ENCODE assay signal across 9 mouse cellular contexts in the genomic region with DNA sequence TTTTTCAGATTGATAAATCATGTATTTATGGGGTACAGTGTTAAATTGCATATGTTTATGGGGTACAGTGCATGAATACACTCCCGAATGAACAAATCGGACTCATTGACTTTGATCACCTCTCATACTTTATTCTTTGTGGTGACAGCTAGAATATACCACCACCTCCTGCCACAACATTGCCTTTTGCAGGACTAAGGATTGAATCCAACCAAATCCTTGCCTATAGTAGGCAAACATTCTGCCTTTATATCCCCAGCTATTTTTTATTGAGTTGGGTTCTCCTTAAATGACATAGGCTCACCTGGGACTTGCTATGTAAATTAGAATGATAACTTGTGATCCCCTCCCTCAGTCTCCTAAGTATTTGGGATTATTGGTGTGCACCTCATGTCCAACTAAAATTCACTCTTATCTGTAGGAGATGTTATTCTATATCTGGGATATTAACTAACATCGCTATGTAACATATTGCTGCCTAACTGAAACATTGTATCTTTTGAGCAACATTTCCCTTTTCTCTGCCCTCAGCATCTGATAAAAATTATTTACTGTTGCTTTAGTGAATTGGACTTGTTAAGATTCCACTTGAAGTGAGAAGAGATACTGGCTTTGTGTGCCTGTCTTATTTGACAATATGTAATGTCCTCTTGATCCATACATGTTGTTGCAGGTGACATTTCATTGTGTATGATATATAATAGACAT. TPM values are rescaled to one million over a fixed set of nuclear protein-coding genes. Genes with fewer than 3 reads are reported as not detected.
DNase-seq lines count a peak whose midpoint lies in the region; ATAC-seq and TF ChIP-seq lines count a peak whose summit lies in the region.
"Had no signal": no experiment of that assay in that cellular context is flagged by ENCODE, and none has a peak within 500 bp of the region (broad histone marks: within the 10 kb centered on the region; RNA-seq: fewer than 3 reads in every experiment).

No protein-coding gene starts in this region.

- H3K27ac ChIP-seq in heart, embryonic 16.5 days (ENCODE audit: low read length): peak overlapping the region; percentile 97
- H3K27ac ChIP-seq in hindbrain, embryonic 14.5 days: peak overlapping the region; percentile 97
- peak overlapping the region; percentile 94 for H3K27ac ChIP-seq in midbrain, embryonic 14.5 days (replicated peaks; ENCODE audit: low read depth, low read length)

- TF ChIP-seq CTCF in brain, embryonic 14.5 days (IDR thresholded peaks at IDR 0.05; ENCODE audit: borderline replicate concordance, extremely low read depth, insufficient read depth, insufficient read length): no peak

- H3K4me2 ChIP-seq in heart, embryonic 16.5 days (ENCODE audit: low read depth, low read length): peak overlapping the region; percentile 72
- peak overlapping the region; percentile 66 for H3K4me2 ChIP-seq in hindbrain, embryonic 14.5 days (replicated peaks)
- peak overlapping the region; percentile 62 for H3K4me2 ChIP-seq in midbrain, embryonic 14.5 days (ENCODE audit: low read length)

- H3K27me3 ChIP-seq in heart, embryonic 16.5 days (ENCODE audit: control insufficient read depth, insufficient read depth, low read length): peaks cover 15% of the 10 kb centered on the region
- peaks cover 8% of the 10 kb centered on the region; the same call in 1 of the 2 replicates for H3K27me3 ChIP-seq in hindbrain, embryonic 14.5 days (ENCODE audit: control insufficient read depth, insufficient read depth, low read length)
- no peaks in the 10 kb centered on the region for H3K27me3 ChIP-seq in midbrain, embryonic 14.5 days (ENCODE audit: control insufficient read depth, insufficient read depth, low read length)

- H3K4me3 ChIP-seq in heart, embryonic 16.5 days (ENCODE audit: low read length): peak overlapping the region; percentile 69
- H3K4me3 ChIP-seq in hindbrain, embryonic 14.5 days (replicated peaks; ENCODE audit: low read length): peak overlapping the region; percentile 57
- peak overlapping the region; percentile 57 for H3K4me3 ChIP-seq in midbrain, embryonic 14.5 days (replicated peaks; ENCODE audit: low read depth, low read length)

- H3K4me1 ChIP-seq in heart, embryonic 16.5 days (ENCODE audit: control insufficient read depth, insufficient read depth, low read length): no peaks in the 10 kb centered on the region; the same call in 1 of the 2 replicates
- H3K4me1 ChIP-seq in hindbrain, embryonic 14.5 days (replicated peaks; ENCODE audit: control insufficient read depth, insufficient read depth, low read length): peaks cover 10% of the 10 kb centered on the region
- H3K4me1 ChIP-seq in midbrain, embryonic 14.5 days (ENCODE audit: control insufficient read depth, insufficient read depth, low read length): peaks cover 4% of the 10 kb centered on the region; the same call in 1 of the 2 replicates

- H3K9me3 ChIP-seq in heart, embryonic 16.5 days (replicated peaks; ENCODE audit: control insufficient read depth, low read length): no peaks in the 10 kb centered on the region
- H3K9me3 ChIP-seq in hindbrain, embryonic 14.5 days (ENCODE audit: control insufficient read depth, low read length): no peaks in the 10 kb centered on the region
- H3K9me3 ChIP-seq in midbrain, embryonic 14.5 days (ENCODE audit: control insufficient read depth, low read length): no peaks in the 10 kb centered on the region

- TF ChIP-seq POLR2A in brain, embryonic 14.5 days (IDR thresholded peaks at IDR 0.05; ENCODE audit: borderline replicate concordance, extremely low read depth, insufficient read depth, insufficient read length, poor library complexity, severe bottlenecking): no peak

- WGBS in heart, embryonic 16.5 days: 61% methylated on average over 3 of the region's 3 CpGs
- WGBS in hindbrain, embryonic 14.5 days: 67% methylated on average over 3 of the region's 3 CpGs
- 56% methylated on average over 3 of the region's 3 CpGs for WGBS in midbrain, embryonic 14.5 days

- no peaks in the 10 kb centered on the region for H3K36me3 ChIP-seq in heart, embryonic 16.5 days (ENCODE audit: control insufficient read depth, insufficient read depth)
- no peaks in the 10 kb centered on the region for H3K36me3 ChIP-seq in hindbrain, embryonic 14.5 days (replicated peaks; ENCODE audit: control insufficient read depth, insufficient read depth)
- H3K36me3 ChIP-seq in midbrain, embryonic 14.5 days (ENCODE audit: control insufficient read depth, insufficient read depth, low read length): no peaks in the 10 kb centered on the region

- ATAC-seq in heart, embryonic 16.5 days (replicated peaks; ENCODE audit: extremely low read depth, insufficient read depth, low FRiP score): no peak
- no peak for ATAC-seq in hindbrain, embryonic 14.5 days (ENCODE audit: low FRiP score)
- ATAC-seq in midbrain, embryonic 14.5 days (ENCODE audit: low FRiP score, low TSS enrichment): no peak

- peak overlapping the region; percentile 85 for H3K9ac ChIP-seq in heart, embryonic 16.5 days (ENCODE audit: low read length)
- H3K9ac ChIP-seq in hindbrain, embryonic 14.5 days: peak overlapping the region; percentile 79
- peak overlapping the region; percentile 74 for H3K9ac ChIP-seq in midbrain, embryonic 14.5 days (replicated peaks; ENCODE audit: low read length)

- DNase-seq in heart, postnatal 4 days: no peak
- DNase-seq in brain, embryonic 14.5 days (ENCODE audit: low read depth): peak; percentile 17
- DNase-seq in hindbrain, embryonic 14.5 days (ENCODE audit: low spot score): no peak
- DNase-seq in midbrain, embryonic 14.5 days: peak; percentile 29
- DNase-seq in thymus, postnatal 0 days (ENCODE audit: low spot score): no peak
- DNase-seq in ovary, postnatal 10 days (ENCODE audit: low spot score): no peak
- DNase-seq in layer of hippocampus, postnatal 36 days: no peak
- DNase-seq: thymus, postnatal 36 days had no signal

RNA-seq across cellular contexts. Expression of gene Med14, which starts 1.4 kb away (rescaled TPM):
- polyA plus RNA-seq in heart, embryonic 16.5 days (2015; fragmentation: Nextera tagmentation; extraction: Ambion mirVana): 13.7 and 14.1 TPM in 2 replicates
- 10 to 100 TPM; 50.6 to 60.7 TPM for total RNA-seq in heart, postnatal 4 days (2021)
- polyA plus RNA-seq in brain, embryonic 14.5 days (2012; rRNA removed): 38.8 and 41.1 TPM in 2 replicates
- polyA plus RNA-seq in hindbrain, embryonic 14.5 days (2014; fragmentation: Nextera tagmentation; extraction: Ambion mirVana): 23.2 and 25.0 TPM in 2 replicates
- 17.8 and 24.8 TPM in 2 replicates for polyA plus RNA-seq in midbrain, embryonic 14.5 days (2014; fragmentation: Nextera tagmentation; extraction: Ambion mirVana)
- polyA plus RNA-seq in thymus, postnatal 0 days (2015; fragmentation: Nextera tagmentation; extraction: Ambion mirVana): 15.3 and 15.6 TPM in 2 replicates
- total RNA-seq in layer of hippocampus, postnatal 36 days (2021): 10 to 100 TPM; 73.5 to 79.1 TPM

Comparison
In these comparisons a context has a peak if more than half of its experiments do, and no peak if none do; other contexts are left out.
1. DNase-seq: peak in brain, embryonic 14.5 days (single experiment) and midbrain, embryonic 14.5 days (single experiment); none in heart, postnatal 4 days (single experiment), hindbrain, embryonic 14.5 days (single experiment), thymus, postnatal 0 days (single experiment), ovary, postnatal 10 days (single experiment) and layer of hippocampus, postnatal 36 days (0 of 2).
2. Peak in every context shown above with its lines, with median percentiles within 50 percentile points of each other: H3K27ac ChIP-seq, H3K4me2 ChIP-seq, H3K4me3 ChIP-seq and H3K9ac ChIP-seq.